Mouse (Mus musculus): ENCODE measurements around the gene P4ha3. TPM values are rescaled to one million over a fixed set of nuclear protein-coding genes. Genes with fewer than 3 reads are reported as not detected.
A peak's percentile ranks its signal among the peaks of the same experiment; 100 is the strongest.
"Not testable (repeated sequence)": the region's sequence is repeated elsewhere in the genome, so short reads cannot be mapped to it uniquely, and the experiment has no call there.

Gene P4ha3
- total and polyA plus RNA-seq, 2 experiments, result 0.10 TPM; not detected in 1

DNA sequence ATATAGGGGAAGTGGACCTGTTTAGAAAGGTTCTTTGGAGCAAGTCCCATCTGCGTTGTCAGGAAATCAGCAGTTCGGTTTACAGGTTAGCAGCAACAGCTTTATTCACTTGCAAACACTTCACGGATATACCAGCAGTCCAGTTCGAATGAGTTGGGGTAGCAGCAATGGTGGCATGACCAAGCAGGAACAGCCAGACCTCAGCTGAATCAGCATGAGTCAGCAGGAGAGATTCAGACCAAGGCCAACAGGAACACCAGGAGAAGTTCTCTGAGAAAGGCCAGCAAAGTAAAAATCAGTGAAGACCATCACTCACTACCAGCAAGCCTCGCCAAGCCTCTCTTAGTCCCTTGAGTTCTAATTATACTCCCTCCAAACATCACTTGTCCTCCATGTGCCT is 34.7 kb upstream of the P4ha3 start:
- no peak overlapping the region for H3K9ac ChIP-seq (ENCODE audit: low read depth, low read length)
- DNase-seq (ENCODE audit: extremely low read depth, low read depth, low spot score), result no peak
- no peak overlapping the region for H3K4me3 ChIP-seq (ENCODE audit: insufficient read depth, low read depth, low read length)
- peaks cover 7% of the 10 kb centered on the region; the same call in 1 of the 2 replicates for H3K36me3 ChIP-seq (ENCODE audit: control insufficient read depth, insufficient read depth, low read length)
- no peaks in the 10 kb centered on the region for H3K79me2 ChIP-seq (ENCODE audit: control insufficient read depth, insufficient read depth, low read length)
- H3K27me3 ChIP-seq (ENCODE audit: control insufficient read depth, insufficient read depth, low read length), result no peaks in the 10 kb centered on the region
- TF ChIP-seq POLR2A (IDR thresholded peaks at IDR 0.05; ENCODE audit: extremely low read depth, insufficient read depth, low read length) (no peak), CTCF (IDR thresholded peaks at IDR 0.05; ENCODE audit: low read depth, low read length) (no peak)
- WGBS, result 96% methylated on average over 5 of the region's 5 CpGs
- H3K4me1 ChIP-seq (ENCODE audit: control insufficient read depth, insufficient read depth, low read length), result no peaks in the 10 kb centered on the region
- H3K27ac ChIP-seq (replicated peaks; ENCODE audit: insufficient read depth, low read depth, low read length), result no peak overlapping the region

GRCm38 (mm10) chr7:100262350-100262749 is 23.0 kb upstream of the P4ha3 start:
- WGBS, result 87% methylated on average over 3 of the region's 3 CpGs
- no peaks in the 10 kb centered on the region for H3K27me3 ChIP-seq (ENCODE audit: control insufficient read depth, insufficient read depth, low read length)
- no peak for TF ChIP-seq POLR2A (IDR thresholded peaks at IDR 0.05; ENCODE audit: extremely low read depth, insufficient read depth, low read length)
- TF ChIP-seq CTCF (IDR thresholded peaks at IDR 0.05; ENCODE audit: low read depth, low read length), result no peak

GRCm38 (mm10) chr7:100264934-100265333 is 20.4 kb upstream of the P4ha3 start:
- not testable (repeated sequence) for H3K4me1 ChIP-seq (ENCODE audit: control insufficient read depth, insufficient read depth, low read length); H3K9ac ChIP-seq (ENCODE audit: low read depth, low read length); H3K36me3 ChIP-seq (ENCODE audit: control insufficient read depth, insufficient read depth, low read length); H3K27me3 ChIP-seq (ENCODE audit: control insufficient read depth, insufficient read depth, low read length); DNase-seq (ENCODE audit: extremely low read depth, low read depth, low spot score); H3K4me3 ChIP-seq (ENCODE audit: insufficient read depth, low read depth, low read length); H3K27ac ChIP-seq (replicated peaks; ENCODE audit: insufficient read depth, low read depth, low read length); H3K79me2 ChIP-seq (ENCODE audit: control insufficient read depth, insufficient read depth, low read length)
- WGBS, result 69% methylated on average over 17 of the region's 17 CpGs

More at GRCm38 (mm10) chr7:100262350-100262749, 23.0 kb upstream of the P4ha3 start:
- Histone ChIP-seq H3K9ac (ENCODE audit: low read depth, low read length) (no peak overlapping the region), H3K4me1 (ENCODE audit: control insufficient read depth, insufficient read depth, low read length) (no peaks in the 10 kb centered on the region), H3K27ac (replicated peaks; ENCODE audit: insufficient read depth, low read depth, low read length) (no peak overlapping the region), H3K4me3 (ENCODE audit: insufficient read depth, low read depth, low read length) (no peak overlapping the region), H3K79me2 (ENCODE audit: control insufficient read depth, insufficient read depth, low read length) (no peaks in the 10 kb centered on the region), H3K36me3 (ENCODE audit: control insufficient read depth, insufficient read depth, low read length) (peaks cover 5% of the 10 kb centered on the region)
- DNase-seq (ENCODE audit: extremely low read depth, low read depth, low spot score), result no peak

DNA sequence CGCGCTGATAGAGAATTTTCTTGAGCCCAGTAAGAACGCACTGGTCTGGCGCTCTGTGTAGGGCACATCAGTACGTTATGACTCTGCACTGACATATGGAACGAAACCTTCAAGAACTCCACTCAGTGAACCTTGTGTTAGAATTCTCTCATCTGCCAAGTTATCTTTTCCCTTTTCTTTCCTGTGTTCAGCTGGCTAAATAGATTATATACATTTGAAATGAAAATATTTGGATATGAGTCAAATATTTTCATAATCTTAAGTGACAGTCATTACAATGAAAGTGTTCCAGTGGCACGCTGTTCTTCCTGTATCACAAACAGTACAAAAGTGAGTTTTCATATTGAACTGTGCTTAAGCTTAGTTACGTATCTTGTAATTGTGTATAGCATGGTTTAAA is 13.0 kb upstream of the P4ha3 start:
- DNase-seq (ENCODE audit: extremely low read depth, low read depth, low spot score), result no peak
- no peak overlapping the region for H3K9ac ChIP-seq (ENCODE audit: low read depth, low read length)
- 96% methylated on average over 8 of the region's 8 CpGs for WGBS
- no peak overlapping the region for H3K27ac ChIP-seq (replicated peaks; ENCODE audit: insufficient read depth, low read depth, low read length)
- no peaks in the 10 kb centered on the region for H3K27me3 ChIP-seq (ENCODE audit: control insufficient read depth, insufficient read depth, low read length)
- H3K79me2 ChIP-seq (ENCODE audit: control insufficient read depth, insufficient read depth, low read length), result no peaks in the 10 kb centered on the region
- H3K4me1 ChIP-seq (ENCODE audit: control insufficient read depth, insufficient read depth, low read length), result no peaks in the 10 kb centered on the region
- H3K4me3 ChIP-seq (ENCODE audit: insufficient read depth, low read depth, low read length), result no peak overlapping the region
- no peaks in the 10 kb centered on the region; the same call in 1 of the 2 replicates for H3K36me3 ChIP-seq (ENCODE audit: control insufficient read depth, insufficient read depth, low read length)
- no peak for TF ChIP-seq POLR2A (IDR thresholded peaks at IDR 0.05; ENCODE audit: extremely low read depth, insufficient read depth, low read length)
- TF ChIP-seq CTCF (IDR thresholded peaks at IDR 0.05; ENCODE audit: low read depth, low read length), result no peak

- WGBS, result 84% methylated on average over 6 of the region's 6 CpGs
- no peak overlapping the region for H3K27ac ChIP-seq (replicated peaks; ENCODE audit: insufficient read depth, low read depth, low read length)
- no peak for DNase-seq (ENCODE audit: extremely low read depth, low read depth, low spot score)
- no peak overlapping the region for H3K4me3 ChIP-seq (ENCODE audit: insufficient read depth, low read depth, low read length)
- H3K27me3 ChIP-seq (ENCODE audit: control insufficient read depth, insufficient read depth, low read length), result no peaks in the 10 kb centered on the region
- no peaks in the 10 kb centered on the region for H3K4me1 ChIP-seq (ENCODE audit: control insufficient read depth, insufficient read depth, low read length)
- H3K9ac ChIP-seq (ENCODE audit: low read depth, low read length), result no peak overlapping the region
- no peak for TF ChIP-seq CTCF (IDR thresholded peaks at IDR 0.05; ENCODE audit: low read depth, low read length)
- no peak for TF ChIP-seq POLR2A (IDR thresholded peaks at IDR 0.05; ENCODE audit: extremely low read depth, insufficient read depth, low read length)
- H3K79me2 ChIP-seq (ENCODE audit: control insufficient read depth, insufficient read depth, low read length), result no peaks in the 10 kb centered on the region
- H3K36me3 ChIP-seq (ENCODE audit: control insufficient read depth, insufficient read depth, low read length), result no peaks in the 10 kb centered on the region; the same call in 1 of the 2 replicates
These were observed 10.8 kb upstream of the P4ha3 start for GRCm38 (mm10) chr7:100274507-100274906.

- no peak for TF ChIP-seq POLR2A (IDR thresholded peaks at IDR 0.05; ENCODE audit: extremely low read depth, insufficient read depth, low read length)
- no peak for TF ChIP-seq CTCF (IDR thresholded peaks at IDR 0.05; ENCODE audit: low read depth, low read length)
- no peak overlapping the region for H3K27ac ChIP-seq (replicated peaks; ENCODE audit: insufficient read depth, low read depth, low read length)
- WGBS, result 59% methylated on average over 2 of the region's 2 CpGs
- no peaks in the 10 kb centered on the region for H3K4me1 ChIP-seq (ENCODE audit: control insufficient read depth, insufficient read depth, low read length)
- peak; percentile 7 for DNase-seq (ENCODE audit: extremely low read depth, low read depth, low spot score)
- no peaks in the 10 kb centered on the region; the same call in 1 of the 2 replicates for H3K36me3 ChIP-seq (ENCODE audit: control insufficient read depth, insufficient read depth, low read length)
- H3K4me3 ChIP-seq (ENCODE audit: insufficient read depth, low read depth, low read length), result no peak overlapping the region
- H3K79me2 ChIP-seq (ENCODE audit: control insufficient read depth, insufficient read depth, low read length), result no peaks in the 10 kb centered on the region
- H3K9ac ChIP-seq (ENCODE audit: low read depth, low read length), result no peak overlapping the region
- no peaks in the 10 kb centered on the region for H3K27me3 ChIP-seq (ENCODE audit: control insufficient read depth, insufficient read depth, low read length)
These were observed 8.9 kb upstream of the P4ha3 start for GRCm38 (mm10) chr7:100276397-100276796.
